Mouse (Mus musculus): ENCODE results near the gene Rab3ip. TPM values are rescaled to one million over a fixed set of nuclear protein-coding genes. Genes with fewer than 3 reads are reported as not detected.

Gene Rab3ip
- total RNA-seq, 2 experiments from 2014 or later = 20.3 to 22.9 TPM

GRCm38 (mm10) chr10:116957867-116958551 lies 7.4 kb upstream of the Rab3ip start:
- DNase-seq = no peak

GRCm38 (mm10) chr10:116956483-116957158 lies 6.1 kb upstream of the Rab3ip start:
- DNase-seq = no peak

DNA sequence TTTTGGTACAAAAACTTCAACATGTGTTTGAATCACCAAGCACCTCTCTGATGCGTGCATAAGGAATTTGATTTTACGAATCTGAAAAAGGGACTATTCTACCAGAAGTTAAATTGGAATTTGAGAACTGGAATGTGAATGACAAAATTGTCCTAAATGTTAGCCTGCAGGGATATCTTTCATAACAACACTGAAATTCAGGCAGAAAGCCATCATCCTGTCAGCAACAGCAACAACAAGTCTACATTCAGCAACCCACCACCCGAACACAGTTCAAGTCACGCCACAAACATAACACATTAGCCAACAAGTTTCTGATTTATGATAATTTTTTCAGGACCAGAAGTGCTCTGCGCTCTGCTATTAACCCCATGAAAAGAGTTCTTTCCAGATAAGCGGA lies 4.6 kb upstream of the Rab3ip start:
- no peak for DNase-seq

DNA sequence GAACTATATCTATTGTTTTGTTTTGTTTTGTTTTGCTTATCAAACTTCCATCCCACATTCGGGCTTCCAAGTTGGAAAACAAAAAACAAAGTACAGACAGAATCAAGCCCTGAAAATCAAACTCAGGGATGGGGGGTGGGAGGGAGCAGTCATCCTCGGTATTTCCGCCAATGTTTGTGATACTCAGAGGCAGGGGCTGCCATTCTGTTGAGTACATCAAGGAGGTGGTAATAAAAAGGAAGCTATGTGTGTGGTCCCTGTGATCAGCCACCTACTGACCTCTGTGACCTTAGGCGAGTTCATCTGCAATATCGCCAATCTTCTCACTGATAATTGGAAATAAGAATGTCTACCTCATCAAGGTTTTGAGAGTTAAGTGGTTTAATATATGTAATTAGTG lies 317 bp upstream of the Rab3ip start:
- DNase-seq = no peak

DNA sequence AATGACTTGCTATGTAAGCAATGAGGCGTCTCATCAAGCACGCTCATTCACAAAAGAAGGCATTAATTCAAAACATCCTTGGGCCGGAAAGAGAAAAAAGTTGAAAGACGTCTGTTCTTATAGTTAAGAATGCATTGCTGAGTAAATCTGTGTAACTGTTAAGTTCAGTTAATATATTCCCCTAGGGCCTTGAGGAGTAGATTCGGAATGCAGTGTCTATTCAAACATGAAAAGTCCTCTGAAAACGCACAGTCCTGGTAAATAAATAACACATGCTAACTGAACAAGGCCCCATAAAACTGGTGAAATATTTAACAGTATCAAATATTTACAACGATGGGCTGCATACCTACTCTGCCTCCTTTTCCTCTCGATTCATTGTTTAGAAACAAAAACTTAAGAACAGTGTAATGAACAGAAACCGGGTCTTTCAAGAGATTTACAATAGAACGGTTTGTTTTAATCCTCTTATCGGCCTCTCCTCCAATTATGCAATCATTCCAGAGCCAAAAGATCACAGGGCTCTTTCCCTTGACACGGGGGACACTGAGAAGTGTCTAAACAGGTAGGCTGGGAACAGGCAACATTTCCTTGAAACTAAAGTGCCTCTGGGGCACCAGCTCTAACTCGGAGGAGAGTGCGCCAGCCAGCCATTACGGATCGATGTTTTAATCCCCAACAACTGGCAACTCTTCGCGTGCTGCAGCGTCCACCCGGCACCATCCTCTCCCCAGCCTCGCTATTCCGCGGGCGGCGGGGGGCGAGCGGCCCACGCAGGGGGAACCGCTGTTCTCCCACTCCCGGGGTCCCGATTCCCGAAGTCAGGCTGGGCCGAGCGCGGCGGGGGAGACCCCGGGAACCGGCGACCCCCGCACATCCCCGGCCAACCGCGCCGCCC lies 1.2 kb downstream of the Rab3ip start:
- no peak for DNase-seq

DNA sequence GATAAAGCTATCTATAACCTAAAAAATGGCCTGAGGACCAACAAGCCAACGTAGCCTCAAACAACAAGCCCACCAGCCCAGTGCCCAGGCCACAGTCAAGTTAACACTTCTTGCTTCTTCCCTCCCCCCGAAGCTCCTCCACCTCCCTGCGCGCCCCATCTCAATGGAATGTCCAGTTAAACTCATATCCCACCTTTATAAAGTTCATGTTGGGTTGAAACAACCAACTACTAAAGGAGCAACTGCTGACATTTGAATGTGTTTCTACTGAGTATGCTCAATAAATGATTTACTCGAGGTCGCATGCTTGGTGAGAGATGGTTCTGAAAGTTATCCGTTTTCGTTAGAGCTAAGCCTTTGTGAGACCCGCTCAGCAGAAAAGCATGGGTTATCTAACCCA lies 2.2 kb downstream of the Rab3ip start:
- no peak for DNase-seq

- no peak for DNase-seq
Observed at GRCm38 (mm10) chr10:116944940-116945339, 5.6 kb downstream of the Rab3ip start.

GRCm38 (mm10) chr10:116944144-116944543 lies 6.4 kb downstream of the Rab3ip start:
- no peak for DNase-seq

DNA sequence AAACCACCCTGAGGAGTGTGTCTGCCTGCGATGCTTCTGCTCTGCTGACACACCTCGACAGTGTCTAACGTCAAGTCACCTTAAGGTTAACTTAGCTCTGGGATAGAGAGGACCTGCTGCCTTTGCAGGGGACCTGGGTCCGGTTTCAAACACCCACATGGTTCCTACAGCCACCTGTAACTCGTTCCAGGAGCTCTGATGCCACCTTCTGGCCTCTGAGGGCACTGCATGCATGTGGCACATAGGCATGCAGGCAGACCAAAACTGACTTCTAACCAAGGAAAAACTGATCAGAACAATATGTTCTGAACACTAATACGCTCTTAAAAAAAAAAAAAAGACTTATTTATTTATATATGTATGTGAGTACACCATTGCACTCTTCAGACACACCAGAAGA lies 7.5 kb downstream of the Rab3ip start:
- DNase-seq = no peak

GRCm38 (mm10) chr10:116935028-116935427 lies 15.5 kb downstream of the Rab3ip start:
- DNase-seq = no peak

- no peak for DNase-seq
Observed at GRCm38 (mm10) chr10:116933794-116934193, 16.8 kb downstream of the Rab3ip start.

DNA sequence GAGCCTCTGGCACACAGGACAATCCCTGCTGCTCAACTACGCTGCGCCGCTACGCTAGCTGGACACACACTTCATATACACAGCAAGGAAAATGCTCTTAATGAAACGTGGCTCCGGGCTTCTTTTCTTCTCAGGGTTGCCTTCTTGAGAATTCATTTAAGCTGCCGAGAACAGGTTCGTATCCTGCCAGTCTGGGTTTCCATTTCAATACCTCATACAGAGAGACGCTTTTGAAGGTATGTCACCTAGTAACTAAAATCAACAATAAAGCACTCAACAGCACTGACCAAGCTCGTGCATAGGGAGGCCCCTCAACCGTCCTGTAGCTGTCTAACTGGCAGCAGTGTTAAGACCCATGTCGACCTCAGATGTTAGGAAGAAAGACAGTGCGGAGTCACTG lies 18.2 kb downstream of the Rab3ip start:
- DNase-seq = no peak

GRCm38 (mm10) chr10:116931497-116932179 lies 18.9 kb downstream of the Rab3ip start:
- no peak for DNase-seq

- no peak for DNase-seq
Observed at GRCm38 (mm10) chr10:116930936-116931335, 19.6 kb downstream of the Rab3ip start.

- DNase-seq = no peak
Observed at GRCm38 (mm10) chr10:116930506-116930905, 20.1 kb downstream of the Rab3ip start.

DNA sequence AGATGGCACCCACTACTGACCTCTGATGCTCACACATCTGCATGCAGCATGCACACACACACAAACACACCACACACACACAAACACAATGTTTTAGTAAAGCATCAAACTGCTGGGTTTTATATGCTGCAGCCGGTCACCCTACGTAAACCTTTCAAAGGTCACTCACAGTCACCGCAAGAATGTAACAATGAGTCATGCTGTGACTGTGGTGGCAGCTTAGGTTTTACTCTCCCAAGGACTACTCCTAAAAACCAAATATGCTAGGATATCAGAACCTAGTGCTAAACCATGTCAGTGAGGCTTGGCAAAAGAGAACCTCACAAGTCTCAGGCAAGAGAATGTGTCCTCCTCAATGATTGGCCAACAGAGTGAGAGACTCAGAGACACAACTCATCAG lies 21.7 kb downstream of the Rab3ip start:
- DNase-seq = no peak

DNA sequence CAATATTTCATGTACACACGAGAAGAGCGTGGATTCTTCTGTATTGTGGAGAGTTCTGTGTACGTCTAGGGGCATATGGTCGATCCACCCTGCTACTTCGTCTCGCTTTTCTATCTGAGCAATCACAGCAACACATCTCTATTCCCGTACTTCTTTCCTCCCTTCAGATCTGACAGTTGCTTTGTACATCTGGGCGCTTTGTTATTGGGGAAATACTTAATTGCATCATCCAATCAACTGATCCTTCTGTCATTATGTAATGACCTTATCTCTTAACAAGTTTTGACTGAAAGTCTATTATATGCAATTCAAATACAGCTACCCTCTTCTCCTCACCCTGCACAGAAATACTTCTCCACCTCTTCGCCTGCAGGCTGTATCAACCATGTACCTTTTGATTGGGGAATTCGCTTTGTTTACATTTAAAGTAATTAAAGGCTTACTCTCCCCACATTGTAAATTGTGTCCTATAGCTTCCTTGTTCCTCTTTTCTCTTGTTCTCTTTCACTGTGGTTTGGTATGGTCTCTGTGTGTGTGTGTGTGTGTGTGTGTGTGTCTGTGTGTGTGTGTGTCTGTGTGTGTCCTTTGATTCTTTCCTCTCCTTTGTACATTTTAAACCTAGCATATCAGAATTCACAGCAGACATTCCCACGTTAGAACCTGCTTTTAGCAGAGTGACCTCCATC lies 24.0 kb downstream of the Rab3ip start:
- no peak for DNase-seq

DNA sequence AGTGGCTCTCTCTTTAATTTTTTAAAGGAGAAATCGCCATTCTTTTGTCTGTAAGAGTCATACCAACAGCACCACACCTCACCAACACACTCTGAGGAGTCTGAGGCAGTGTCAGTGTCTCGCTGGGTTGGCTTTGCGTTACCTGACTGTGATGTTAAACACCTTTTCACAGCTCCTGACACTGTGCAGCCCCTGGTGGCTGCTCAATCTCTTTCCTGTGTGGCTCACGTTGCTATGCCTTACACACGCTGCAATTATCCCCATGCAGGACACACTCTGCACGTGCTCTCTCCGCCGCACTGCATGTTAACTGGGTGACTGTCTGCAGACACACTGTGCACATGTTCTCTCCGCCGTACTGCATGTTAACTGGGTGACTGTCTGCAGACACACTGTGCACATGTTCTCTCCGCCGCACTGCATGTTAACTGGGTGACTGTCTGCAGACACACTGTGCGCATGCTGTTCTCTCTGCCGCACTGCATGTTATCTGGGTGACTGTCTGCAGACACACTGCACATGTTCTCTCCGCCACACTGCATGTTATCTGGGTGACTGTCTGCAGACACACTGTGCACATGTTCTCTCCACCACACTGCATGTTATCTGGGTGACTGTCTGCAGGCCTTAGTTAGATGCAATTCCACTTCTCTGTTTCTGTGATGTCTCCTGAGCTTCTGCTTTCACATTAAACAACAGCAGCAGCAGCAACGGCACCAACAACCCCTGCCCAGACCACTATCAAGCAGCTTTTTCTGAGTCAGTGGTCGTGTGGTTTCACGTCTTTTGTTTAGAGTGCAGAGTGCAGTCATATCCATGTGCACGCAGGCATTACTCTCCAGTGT lies 26.7 kb downstream of the Rab3ip start:
- no peak for DNase-seq

DNA sequence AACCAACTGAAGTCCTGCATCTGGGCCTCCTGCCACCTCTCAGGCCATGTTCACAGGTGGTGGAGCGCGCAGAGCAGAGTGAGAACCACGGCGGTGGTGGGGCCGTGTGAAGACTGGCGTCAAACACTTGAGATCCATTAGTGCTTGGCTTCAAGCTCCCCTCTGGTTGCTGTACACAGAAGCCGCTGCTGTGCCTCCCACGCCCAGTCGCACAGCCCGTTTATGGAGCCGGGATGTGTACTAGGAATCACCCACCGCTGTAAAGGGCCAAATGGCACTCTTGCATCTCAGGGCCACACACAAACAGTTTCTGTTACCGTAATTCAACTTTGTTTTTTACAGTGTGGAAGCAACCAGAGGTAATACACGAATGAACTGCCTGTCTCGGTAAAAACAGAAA lies 28.4 kb downstream of the Rab3ip start:
- no peak for DNase-seq

DNA sequence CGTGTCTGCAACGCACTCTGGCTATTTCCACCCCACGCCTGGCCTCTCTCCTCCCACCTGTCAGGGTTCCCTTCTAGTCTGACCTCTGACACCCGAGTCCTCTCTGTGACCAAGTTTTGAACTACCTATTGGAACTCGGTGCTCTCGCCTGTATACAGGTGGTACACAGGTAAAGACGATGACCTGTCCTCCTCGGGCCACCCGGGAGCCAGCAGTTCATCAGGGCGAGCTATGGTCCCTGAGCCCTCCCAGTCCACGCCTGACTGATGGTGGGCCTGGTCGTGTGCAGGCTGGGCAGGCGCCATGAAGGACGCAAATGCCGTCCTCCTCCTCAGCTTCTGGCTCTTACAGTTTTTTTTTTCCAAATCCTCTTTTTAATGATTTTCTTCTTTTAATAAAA lies 29.2 kb downstream of the Rab3ip start:
- DNase-seq = no peak

DNA sequence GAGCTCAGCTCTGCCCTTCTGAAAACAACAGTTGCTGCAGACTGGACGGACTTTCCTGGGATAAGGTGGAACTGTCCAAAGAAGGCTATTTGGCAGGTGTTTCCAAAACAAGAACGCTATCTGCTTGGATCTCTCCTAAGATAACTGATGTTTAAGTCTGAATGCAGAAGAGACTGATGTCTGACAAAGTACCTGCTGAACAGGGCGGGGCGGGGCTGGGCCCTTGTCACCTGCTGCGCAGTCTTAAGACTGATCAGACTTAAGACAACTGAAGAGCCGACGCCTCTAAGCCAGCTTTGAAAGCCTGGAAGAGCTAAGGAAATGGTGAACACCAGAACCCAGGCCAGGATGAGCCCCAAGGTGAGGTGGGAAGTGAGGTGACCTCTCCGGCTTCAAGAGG lies 29.9 kb downstream of the Rab3ip start:
- DNase-seq = no peak

Measured in gastrocnemius, postnatal 25 days (tissue).